Mouse (Mus musculus) embryonic fibroblast, embryonic 13.5 days (primary cell): ENCODE results near the gene Comtd1.

Source experiments
- CTCF ChIP-seq: IDR thresholded peaks from 2 replicates; pipeline ENCODE4 v1.5.1; 2011; ENCODE audit warnings: mild to moderate bottlenecking, control low read depth, low read length, moderate library complexity, borderline replicate concordance; ENCODE audit not compliant: insufficient read depth
- POLR2A ChIP-seq: IDR thresholded peaks from 2 replicates; pipeline ENCODE4 v1.6.1; 2011; ENCODE audit warnings: low read depth, mild to moderate bottlenecking, control low read depth, low read length, moderate library complexity

DNA sequence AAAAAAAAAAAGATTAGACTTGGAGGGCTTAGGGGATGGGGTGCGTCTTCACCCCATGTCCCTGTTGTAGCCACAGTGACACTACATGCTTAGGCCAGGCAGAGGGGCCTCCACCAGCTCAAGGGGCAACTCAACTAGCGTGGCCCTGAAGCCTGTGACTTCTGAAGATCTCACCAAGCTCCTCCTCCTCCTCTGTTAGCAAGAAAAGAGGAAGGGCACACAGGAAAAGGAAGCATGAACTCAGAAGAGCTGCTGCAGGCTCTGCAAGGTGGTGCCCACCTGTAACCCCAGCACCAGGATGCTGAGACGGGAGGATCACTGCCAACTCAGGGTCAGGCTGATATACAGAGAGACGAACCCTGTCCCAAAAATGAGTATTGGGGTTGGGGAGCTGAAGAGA is 37.5 kb downstream of the Comtd1 start:
- TF ChIP-seq POLR2A (no peak), CTCF (no peak)
